Mouse (Mus musculus) brain, embryonic 14.5 days (tissue): ENCODE measurements around the gene Akt3.

Source experiments
- CTCF ChIP-seq: fragments of 200-500 bp; IDR thresholded peaks from 2 replicates; pipeline ENCODE4 v1.5.1; 2012; ENCODE audit warnings: inconsistent platforms, mild to moderate bottlenecking, moderate library complexity, borderline replicate concordance; ENCODE audit not compliant: insufficient read depth, insufficient read length; ENCODE audit errors: extremely low read depth
- POLR2A ChIP-seq: fragments of 200-500 bp; IDR thresholded peaks from 2 replicates; pipeline ENCODE4 v1.6.1; 2012; ENCODE audit warnings: mild to moderate bottlenecking, inconsistent platforms, borderline replicate concordance; ENCODE audit not compliant: poor library complexity, insufficient read depth, insufficient read length, severe bottlenecking; ENCODE audit errors: extremely low read depth

DNA sequence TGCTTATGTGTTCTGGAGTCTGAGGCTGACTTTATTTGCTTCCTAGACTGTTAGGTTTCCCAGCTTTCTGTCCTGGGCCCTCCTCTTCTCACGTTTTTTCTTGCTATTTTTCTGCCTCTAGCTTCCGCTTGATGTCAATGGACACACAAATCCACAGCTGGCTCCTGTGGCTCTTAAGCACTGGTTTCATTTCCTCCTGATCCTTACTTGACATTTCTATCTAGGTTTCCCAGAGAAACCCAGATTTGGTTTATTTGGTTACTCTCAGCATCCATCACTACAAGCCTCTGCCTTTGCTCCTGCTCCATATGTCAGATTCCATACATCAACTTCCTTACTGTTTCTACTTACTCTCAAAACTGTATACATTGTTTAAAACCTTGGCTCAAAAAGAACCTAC is 211.0 kb downstream of the Akt3 start:
- TF ChIP-seq CTCF (no peak), POLR2A (no peak)
